Mouse (Mus musculus): Measurements from ENCODE around the gene Adamts5.

DNA sequence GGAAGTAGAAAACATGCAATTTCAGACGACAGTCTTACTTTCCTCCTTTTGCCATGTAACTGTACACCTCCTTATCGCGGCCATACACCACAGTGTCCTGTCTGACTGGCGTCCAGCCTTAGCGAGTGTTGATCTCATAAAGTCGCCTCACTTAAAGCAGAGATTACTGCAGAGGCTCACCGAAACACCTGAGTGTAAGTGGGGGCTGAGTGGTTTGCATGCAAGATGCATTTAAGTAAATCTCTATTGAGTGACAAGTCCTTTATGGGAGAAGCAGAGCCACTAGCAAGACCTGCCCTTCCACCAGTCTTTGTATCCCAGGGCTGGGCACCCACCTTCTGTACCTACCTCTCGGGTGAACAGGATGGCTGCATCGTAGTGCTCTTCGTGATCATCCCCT, 2.8 kb downstream of the Adamts5 start:
- no peak for TF ChIP-seq CTCF (IDR thresholded peaks at IDR 0.05; ENCODE audit: extremely low read depth, insufficient read depth, low read length)
- no peak for TF ChIP-seq POLR2A (IDR thresholded peaks at IDR 0.05; ENCODE audit: extremely low read depth, insufficient read depth, low read length)
